Mouse (Mus musculus) thymus, postnatal 14 days (tissue): ENCODE measurements around the gene Pex26.

Source experiments
- DNase-seq: peaks from one replicate; pipeline ENCODE4 v3.0.0; 2021

Gene Pex26

DNA sequence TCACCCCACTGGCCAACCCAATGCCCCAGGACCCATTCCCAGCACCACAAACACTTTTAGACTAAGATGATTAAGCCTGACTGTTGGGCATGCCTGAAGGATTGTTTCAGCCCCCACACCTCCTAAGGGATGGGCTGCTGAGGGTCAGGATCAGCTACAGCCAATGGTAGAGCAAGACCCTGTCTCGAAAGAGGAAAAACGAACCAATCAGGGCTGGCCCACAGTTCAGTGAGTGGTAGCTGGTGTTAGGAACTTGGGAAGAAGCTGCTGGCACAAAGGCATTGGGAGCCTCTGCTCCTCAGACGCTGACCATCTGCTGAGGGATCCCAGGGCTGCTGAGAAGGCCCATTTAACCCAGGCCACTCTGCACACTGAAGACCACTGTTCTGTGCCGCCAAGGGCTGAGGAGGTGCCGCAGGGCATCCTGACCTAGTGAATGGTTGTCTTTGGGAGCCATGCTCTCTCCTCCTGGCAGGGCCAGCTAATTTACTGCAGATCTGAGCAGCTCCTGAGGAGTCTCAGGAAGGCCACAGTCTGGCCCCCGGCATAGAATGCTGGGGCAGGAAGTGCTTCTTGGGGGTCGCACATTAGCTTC is 16.0 kb upstream of the Pex26 start:
- no peak for DNase-seq

DNA sequence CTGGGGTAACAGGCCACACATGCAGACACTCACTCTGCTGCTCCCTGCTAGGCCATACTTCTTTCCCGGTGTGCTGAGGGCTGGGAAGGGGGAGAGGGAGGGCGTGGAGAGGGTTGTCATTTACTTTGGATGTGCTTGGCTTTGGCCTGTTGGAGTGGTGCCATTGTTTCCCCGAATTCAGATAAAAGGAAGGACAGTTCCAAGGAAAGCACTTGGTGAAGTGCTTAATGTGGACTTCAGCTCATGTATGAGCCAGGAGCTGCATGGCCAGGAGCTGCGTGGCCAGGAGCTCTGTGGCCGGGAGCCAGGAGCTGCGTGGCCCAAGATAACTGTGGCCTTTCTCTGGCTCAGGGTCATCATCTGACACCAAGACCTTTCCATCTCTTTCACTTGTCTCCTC is 12.4 kb upstream of the Pex26 start:
- no peak for DNase-seq

DNA sequence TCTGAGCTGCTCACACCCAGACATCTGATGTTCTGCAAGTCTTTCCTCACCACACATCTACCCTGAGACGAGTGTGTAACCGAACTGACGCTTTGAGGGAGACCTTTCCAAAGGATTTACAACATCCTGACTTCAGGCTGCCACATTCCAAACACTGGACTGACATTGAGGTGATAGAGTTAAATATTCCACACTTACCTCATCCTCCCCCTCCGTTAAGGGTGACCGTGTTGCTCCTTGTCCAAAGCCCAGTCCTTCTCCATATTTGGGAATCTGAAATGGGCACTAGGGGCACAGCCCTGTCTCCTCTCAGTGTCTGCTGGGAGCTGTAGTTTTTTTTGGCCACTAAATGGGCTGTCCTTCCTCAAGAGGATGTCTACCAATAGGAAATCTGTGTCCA is 10.0 kb upstream of the Pex26 start:
- no peak for DNase-seq

DNA sequence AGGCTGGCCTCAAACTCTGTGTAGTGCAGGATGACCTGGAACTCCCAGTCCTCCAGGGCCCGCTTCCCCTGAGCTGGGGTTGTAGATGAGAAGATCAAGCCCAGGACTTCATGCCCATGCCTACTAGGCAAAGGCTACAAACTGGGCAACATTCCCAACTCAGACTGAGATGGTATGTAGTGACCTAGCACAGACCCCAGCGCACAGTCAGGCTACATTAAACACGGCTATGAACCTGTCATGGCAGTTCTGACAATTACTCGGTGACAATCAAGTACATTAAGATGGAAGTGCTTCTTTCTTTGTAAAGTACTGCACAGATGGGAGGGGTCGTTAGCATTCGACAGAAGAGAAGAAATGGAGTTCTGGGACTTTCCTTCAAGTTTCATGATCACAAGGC is 8.7 kb upstream of the Pex26 start:
- no peak for DNase-seq

DNA sequence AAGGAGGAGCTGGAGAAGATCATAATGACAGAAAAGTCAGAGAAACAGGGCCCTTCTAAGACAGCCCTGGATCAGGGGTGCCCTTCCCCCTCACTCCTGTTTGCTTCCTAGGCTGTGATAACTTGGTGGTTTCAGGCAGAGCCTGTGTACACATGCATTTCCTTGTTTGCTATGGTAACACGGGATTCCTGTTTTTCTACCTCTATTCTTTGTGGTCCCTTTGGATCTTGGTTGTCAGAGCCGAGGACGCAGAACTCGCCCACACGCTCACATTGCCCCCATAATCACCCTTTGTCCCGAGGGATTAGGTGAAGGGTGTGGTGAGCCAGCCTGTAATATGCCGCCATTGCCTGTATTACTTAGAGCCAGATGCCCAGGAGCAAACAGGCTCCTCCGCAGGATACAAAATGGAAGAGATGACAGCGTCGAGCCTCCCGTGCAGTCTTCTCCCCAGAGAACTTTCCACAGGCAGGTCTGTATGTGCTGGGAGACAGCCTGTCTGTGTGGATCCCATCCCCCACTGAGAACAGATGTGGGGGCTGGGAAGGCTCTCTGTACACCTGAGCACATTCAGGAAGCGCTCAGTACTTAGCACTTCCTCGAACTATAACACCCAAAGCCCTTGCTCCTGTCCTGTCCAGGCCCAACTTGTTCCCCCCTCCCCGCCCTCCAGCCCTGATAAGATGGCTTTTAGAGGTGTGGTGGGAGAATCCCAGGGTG is 7.3 kb upstream of the Pex26 start:
- no peak for DNase-seq

DNA sequence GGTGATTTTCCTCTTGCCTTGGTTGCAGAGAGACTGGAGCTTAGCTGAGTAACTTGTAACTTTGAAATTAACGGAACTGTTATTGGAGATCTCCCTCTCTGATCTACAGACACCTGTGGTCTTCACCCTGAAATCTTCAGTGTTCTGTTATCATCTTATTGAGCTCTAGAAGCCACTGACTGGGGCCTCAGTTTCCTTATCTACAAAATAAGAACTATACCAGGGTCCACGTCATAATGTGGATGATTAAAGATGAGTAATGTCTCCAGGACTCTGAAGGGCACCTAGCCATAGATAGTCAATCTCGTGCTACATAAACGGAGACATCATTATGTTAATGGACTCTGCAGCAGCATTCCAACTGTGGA is 6.8 kb upstream of the Pex26 start:
- no peak for DNase-seq

DNA sequence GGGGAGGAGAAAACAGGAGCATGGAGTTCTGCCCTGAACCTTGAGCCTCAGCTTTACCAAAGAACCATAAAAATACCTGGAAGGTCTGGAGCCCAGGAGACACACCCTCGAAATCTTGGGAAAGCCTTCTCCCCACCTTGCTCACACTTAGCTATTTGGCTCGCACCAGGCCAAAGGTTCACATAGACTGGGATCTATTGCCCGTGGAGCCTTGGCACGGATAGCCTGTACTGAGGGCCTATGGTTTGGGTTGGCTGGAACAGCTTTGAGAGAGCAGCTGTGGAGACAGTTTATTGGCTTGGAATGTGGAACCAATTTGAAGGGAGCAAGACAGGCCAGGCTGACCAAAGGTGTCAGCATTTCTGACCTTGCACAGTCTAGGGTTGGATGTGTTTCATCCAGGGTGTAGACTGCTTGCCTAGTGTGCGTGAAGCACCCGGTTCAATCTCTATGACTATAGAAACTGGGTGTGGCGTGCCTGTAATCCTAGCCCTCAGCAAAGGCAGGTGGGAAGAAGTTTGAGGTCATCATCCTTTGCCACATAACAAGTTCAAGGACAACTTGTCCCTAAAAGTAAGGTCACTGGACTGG is 6.3 kb upstream of the Pex26 start:
- DNase-seq = no peak

DNA sequence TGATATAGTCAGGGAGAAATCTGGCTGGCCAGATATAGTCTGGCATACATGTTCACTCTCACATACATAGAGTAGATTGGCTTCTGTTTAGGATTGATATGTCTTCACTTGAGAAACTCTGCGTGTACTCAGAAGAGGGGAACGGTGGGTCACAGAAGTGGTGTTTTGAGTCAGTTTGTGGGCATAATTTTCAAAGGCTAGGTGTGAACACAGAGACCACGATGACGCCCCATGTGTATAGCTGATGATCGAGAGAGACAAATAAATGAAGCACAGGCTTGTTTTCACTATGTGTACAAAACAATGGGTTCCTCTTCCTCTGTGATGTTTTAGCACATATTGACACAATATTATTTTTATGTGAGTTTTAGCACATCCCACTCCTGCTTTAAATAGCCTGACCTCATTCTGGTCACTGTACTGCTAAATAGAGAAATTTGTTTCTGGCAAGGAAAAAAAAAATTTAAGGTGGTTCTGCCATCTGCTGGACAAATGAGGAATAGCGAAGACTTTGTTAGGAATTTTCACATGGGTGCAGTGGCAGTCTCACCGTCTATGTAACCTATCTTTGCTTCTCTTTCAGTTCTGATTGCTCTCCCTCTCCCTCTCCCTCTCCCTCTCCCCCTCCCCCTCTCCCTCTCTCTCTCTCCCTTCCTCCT is 4.6 kb upstream of the Pex26 start:
- peak; percentile 56 for DNase-seq

DNA sequence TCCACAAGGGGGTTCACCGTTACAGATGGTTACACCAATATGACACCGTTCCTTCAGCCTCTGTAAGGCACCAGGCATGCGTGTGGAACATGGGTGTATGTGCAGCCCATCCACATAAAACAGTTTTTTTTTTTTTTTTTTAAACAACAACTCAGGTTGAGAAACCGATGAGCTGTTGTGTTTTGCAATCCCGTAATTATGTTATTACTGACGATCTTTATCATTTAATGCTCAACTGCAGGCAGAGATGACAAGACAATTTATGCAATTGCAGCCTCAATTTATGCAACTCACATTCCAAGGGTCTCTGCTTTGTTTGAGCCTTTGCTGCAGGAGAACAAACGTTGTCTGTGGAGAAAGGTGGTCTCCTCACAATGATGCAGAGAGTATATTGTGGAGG is 3.6 kb upstream of the Pex26 start:
- DNase-seq = no peak

DNA sequence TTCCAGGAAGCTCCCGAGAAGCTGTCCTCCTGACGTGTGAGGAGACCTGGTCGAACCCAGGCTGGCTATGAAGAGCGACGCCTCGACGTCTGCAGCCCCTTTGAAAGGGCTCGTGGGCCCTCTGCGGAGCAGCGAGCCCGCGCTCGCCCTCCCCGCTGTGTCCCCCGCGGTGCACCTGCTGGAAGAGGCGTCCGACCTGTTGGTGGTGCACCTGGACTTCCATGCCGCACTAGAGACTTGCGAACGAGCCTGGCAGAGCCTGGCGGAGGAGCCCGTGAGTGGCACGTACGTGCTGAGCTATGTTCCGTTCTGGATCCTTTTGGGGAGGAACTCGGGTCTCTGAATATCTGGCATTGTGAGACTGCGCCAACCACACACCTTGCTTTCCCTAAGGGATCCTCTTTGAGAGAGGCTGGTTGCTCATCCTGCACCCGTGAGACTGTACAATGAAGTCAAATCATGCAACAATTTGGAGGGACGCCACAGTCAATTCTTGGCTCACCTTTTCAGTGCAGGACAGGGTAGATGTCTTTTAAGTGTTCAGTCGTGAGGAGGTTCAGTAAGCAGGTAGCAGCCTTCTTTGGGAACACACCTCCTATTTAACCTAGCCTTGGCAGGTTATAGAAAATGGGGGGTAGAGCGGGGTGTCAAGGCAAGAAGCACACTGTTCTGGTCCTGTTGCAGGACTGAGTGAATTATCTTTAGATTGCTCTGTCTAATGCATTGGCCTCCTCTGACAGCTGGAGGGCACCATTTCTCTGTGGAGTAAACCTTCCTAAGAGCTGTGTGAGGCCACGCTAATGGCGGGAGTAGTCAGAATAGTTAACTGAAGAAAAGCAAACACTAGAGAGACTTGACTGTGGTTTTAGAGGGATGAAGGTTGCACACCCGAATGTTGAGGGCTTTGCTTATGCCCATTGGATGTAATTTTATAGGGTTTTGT is 1.0 kb downstream of the Pex26 start:
- peak; percentile 78 for DNase-seq

DNA sequence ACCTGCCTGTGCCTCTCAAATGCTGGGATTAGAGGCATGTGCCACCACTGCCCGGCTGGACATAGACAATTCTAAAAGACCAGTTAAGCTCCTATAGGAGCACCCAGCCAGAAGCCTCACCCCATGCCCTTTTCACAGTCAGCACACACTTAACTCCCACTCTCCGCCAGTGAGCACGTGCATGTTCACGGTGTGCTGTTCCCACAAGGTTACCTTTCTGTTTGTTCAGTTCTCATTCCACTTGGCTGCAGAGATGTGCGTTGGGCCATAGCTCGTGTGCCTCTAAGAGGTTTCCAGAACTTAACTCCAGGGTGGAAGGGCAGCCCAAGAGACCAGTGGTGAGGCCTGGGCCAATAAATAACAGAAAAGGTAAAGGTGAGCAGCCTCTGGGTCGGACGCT is 1.8 kb downstream of the Pex26 start:
- no peak for DNase-seq

DNA sequence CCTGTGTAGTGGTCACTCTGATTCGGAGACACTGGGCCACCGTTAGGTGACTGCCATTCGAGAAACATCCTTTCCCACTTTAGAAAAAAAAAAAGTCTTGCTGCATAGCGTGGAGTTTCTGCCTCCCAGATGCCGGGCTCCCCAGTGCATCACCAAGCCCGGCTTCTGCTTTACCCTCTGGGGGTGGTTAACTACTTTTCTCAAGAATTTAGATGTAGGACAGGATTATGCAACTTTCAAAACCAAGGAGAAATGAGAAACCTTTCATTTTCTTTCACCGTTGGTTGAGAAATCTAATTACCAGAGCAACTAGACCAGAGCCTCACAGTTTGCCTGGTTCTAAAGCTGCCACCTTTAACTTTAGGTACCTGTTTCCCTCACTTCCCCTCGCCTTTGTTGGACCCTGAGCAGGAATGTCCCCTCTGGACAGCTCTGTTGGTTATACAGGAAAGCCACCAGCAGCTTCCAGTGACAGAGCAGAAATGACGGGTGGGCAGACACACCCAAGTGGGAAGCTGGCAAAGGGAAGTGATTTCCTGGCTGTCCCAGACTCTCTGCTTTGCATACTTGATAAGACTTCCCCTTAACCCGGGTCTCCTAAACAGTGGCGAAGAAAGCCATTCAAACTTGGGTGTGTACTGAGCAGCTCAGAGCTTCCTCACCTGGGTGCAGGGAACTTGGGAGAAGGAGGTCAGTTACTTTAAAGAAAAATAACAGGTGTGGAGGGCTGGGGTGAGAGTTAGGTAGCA is 8.0 kb downstream of the Pex26 start:
- no peak for DNase-seq

DNA sequence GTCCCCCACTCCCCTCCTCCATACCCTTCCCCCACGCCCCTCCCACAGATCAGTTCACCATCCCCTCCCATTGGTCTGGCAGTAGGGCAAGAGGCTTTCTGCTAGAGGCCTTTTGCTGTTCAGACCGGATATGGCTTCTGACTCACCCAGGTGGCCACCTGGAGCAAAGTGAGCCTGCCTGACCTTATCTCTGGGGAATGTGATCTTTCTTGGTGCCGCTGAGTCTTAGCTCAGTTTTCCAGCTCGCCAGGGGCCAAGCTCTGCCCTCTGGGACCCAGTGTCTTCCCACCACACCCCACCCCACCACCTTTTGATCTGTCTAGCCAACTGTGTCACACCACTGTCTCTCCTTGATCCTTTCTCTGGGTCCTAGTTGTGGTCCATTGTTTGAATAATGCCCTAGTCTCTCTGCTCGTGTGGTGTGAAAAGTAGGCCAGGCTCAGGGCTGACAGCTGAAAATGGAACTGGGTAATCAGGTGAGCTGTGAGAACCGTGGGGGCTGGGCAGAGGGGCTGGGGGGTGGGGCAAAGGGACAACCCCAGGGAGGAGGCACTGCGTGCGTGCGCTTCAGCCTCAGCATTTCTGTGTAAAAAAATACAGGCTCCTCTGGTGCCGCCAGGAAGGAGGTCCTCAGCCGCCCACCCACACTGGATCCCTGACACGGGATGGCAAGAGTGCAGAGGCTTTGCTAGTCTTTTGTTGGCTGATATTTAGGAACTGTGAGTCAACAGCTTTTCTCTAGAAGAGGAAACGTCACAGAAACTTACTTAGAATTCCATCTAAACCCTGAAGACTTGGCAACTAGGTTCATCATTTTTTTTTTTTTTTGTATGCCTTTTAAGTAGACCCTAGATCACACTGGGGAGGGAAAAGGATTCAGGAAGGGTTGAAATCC is 10.8 kb downstream of the Pex26 start:
- DNase-seq = no peak

DNA sequence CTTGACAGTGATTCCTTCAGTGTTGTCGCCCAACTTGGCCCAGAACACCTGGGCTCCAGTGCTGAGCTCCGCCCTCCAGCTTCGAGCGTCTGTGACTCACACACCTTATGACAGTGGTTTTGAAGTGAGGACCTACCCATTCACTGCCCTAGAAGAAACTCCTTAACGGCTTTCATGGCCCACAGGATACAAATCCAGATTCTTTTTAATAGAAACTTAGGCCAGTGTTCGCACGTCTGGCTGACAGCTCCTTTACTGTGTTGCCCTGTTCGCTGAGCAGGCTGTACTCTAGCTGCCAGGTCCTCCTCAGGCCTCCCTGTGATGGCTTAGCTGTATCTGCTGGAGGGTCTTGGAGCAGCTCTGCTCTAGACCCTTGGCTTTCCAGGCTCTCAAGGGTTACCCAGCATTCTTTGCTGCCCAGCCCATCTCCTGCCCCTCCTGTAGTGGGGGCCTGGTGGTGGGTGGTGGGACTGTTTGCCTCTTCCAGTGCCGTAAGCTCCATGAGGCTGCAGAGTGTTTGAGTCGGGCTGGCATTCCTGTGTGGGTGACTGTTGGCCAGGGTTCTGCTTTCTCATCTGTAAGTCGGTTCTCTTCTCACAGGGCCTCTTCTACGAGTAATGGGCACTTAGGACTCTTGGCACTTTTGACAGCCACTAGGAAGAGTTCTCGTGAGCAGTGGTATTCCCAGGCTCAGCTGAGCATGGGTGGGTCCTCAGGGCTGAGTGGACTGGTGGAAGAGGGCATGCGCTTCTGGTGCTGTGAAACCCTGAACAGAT is 11.7 kb downstream of the Pex26 start:
- no peak for DNase-seq

DNA sequence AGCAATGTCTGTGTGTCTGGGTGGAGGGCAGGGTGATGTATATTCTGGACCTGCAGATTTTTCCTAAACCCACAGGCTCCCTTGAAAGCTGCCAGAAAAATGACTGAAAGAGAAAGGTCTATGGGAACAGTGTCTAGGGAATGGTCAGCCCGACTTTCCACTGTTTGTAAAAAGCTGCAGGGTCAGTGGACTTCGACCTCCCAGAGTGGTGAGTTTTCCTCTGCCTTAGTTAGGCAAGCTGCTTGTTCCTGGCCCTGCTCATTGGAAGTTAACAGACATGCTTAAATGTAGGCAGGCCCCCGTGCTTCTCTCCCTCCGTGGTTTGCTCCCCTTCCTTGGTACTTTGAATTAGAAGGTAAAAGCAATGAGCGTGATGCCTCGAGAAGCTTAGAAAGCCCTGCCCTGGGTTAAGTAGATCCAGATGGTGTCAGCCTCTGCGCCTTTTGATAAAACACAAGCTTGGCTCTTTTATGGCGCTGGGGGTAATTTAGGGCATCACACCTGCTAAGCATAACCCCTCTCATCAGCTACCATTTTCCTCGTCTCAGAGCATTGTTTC is 14.4 kb downstream of the Pex26 start:
- DNase-seq = no peak

DNA sequence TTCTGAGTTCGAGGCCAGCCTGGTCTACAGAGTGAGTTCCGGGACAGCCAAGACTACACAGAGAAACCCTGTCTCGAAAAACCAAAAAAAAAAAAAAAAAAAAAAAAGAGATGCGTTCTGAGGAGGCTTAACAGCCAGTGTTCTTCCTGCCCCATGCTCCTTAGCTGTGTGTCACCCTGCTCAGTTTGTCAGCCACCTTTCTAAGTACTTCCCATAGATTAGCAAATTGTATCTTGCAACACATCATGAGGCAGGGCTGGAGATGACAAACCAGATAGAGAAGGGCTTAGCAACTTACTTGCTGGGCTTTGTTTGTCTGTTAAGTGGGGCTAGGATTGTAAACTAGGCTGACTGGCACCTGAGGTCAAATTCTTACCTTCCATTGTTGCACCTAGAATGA is 17.0 kb downstream of the Pex26 start:
- DNase-seq = no peak

DNA sequence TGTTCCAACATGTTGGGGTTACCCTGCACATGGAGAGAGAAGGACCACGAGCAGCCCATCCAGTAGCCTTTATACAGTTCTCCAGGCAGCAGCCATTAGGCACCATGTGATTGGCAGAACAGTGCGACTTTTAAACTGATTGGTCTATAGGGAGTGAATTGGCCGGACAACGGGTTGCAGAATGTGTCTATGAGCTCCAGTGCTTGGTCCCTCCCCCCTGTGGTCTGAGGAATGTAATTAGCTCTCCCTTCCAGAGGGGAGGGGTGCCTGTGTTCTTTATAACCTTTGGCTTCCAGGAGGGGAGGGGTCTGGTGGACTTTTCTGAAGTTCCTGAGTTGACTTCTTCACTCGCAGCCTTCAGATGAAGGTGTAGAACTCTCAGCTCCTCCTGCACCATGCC is 18.6 kb downstream of the Pex26 start:
- no peak for DNase-seq

DNA sequence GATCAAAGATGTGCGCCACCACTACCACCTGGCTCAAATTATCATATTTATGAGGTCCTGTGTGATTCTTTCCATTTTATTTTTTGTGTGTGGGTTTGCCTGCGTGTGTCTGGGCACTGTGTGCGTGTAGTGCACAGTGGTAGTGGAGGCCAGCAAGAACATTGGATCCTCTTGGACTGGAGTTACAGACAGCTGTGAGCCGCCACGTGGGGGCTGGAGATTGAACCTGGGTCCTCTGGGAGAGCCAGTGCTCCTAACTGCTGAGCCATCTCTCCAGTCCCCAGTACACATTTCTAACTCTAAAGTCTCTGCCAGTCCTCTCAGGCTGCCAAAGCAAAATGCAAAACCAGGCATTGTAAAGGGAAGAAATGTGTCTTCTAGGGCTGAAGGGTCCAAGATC is 23.0 kb downstream of the Pex26 start:
- no peak for DNase-seq

DNA sequence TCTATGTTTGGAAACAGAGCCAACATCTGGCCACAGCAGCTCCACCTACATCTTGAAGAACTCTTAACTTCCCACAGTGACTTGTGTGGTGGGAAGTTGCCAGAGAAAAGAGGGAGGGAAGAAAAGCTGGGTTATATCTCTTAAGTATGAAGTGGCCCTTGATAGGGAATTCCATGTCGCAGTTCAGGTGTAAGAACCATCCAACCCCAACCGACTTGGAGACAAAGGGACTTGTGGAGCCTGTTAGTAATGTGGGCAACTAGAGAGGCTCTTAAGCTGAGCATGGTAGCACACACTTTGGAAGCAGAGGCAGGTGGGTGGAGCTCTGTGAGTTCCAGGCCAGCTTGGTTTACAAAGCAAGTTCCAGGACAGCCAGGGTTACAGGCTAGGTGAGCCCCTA is 26.1 kb downstream of the Pex26 start:
- DNase-seq = no peak
